Mouse (Mus musculus): ENCODE results near the gene Cwc22.

DNA sequence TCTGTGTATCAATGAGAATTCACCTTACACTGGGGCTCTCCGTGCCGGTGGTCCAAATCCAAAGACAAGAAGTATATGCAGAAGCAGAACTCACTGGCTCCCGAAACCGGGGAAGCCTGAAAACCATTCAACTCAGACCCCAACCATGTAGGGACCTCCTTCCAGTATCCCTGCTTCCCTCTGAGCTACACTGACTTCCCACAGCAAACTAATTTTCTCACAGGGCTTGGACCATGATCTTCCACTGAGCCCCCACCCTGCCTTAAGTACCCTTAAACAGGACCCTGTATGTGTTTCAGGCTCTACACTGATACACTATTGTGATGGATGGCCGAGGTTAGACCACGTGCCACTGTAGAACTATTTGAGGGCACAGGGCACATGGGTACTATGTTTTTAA lies 56.2 kb downstream of the Cwc22 start:
- TF ChIP-seq CTCF (conservative IDR thresholded peaks at IDR 0.05; ENCODE audit: low read length) = no peak
- no peak for TF ChIP-seq POU5F1 (IDR thresholded peaks at IDR 0.05; ENCODE audit: borderline replicate concordance, low read length)
